Mouse (Mus musculus) forebrain, embryonic 12.5 days (tissue): ENCODE measurements around the gene Rab14. TPM values are rescaled to one million over a fixed set of nuclear protein-coding genes. Genes with fewer than 3 reads are reported as not detected.

ENCODE experiments used
- ATAC-seq: fragments of 200-750 bp; cut with Nextera tagmentation; 2 replicates; pipeline ENCODE4 v1.8.0; 2017; ENCODE audit warnings: moderate TSS enrichment; ENCODE audit not compliant: low FRiP score
- H3K27ac ChIP-seq: fragments of 300-500 bp; sonication (generic); 2 replicates; pipeline ENCODE4 v1.5.1; 2016; ENCODE audit warnings: mild to moderate bottlenecking
- H3K27me3 ChIP-seq: fragments of 300-500 bp; sonication (generic); 2 replicates; pipeline ENCODE4 v1.6.1; 2016; ENCODE audit warnings: mild to moderate bottlenecking
- H3K36me3 ChIP-seq: fragments of 300-500 bp; sonication (generic); replicated peaks from 2 replicates; pipeline ENCODE4 v1.6.1; 2016; ENCODE audit warnings: mild to moderate bottlenecking
- H3K4me1 ChIP-seq: fragments of 300-500 bp; sonication (generic); 2 replicates; pipeline ENCODE4 v1.6.1; 2016
- H3K4me2 ChIP-seq: fragments of 300-500 bp; sonication (generic); 2 replicates; pipeline ENCODE4 v1.6.1; 2016; ENCODE audit warnings: mild to moderate bottlenecking, moderate library complexity
- H3K4me3 ChIP-seq: fragments of 300-500 bp; sonication (generic); replicated peaks from 2 replicates; pipeline ENCODE4 v1.5.1; 2016; ENCODE audit warnings: mild to moderate bottlenecking
- H3K9ac ChIP-seq: fragments of 300-500 bp; sonication (generic); 2 replicates; pipeline ENCODE4 v1.6.1; 2016; ENCODE audit warnings: mild to moderate bottlenecking
- H3K9me3 ChIP-seq: fragments of 300-500 bp; sonication (generic); 2 replicates; pipeline ENCODE4 v1.6.1; 2016
- WGBS: fragments of 180-500 bp; shearing (Covaris S2); methylation state at CpG from one replicate; pipeline ENCODE4 v1.1.7; 2016; 5-methylcytosine and 5-hydroxymethylcytosine counted together
- polyA plus RNA-seq: library from polyadenylated mRNA; unstranded; fragments of >200 nt; fragmentation: Nextera tagmentation; extraction: Ambion mirVana; gene quantifications from 2 replicates; pipeline ENCODE4 v1.2.1, GENCODE M21; 2016

The Rab14 gene
- polyA plus RNA-seq, 1 experiment from 2014 or later: 355 TPM

GRCm38 (mm10) chr2:35216701-35217100 lies 15.8 kb upstream of the Rab14 start:
- H3K27me3 ChIP-seq: no peaks in the 10 kb centered on the region
- no peaks in the 10 kb centered on the region for H3K9me3 ChIP-seq
- no peak overlapping the region for H3K27ac ChIP-seq
- no peaks in the 10 kb centered on the region for H3K36me3 ChIP-seq
- no peak overlapping the region for H3K4me2 ChIP-seq
- no peak for ATAC-seq
- no peak overlapping the region for H3K4me3 ChIP-seq
- no peak overlapping the region for H3K9ac ChIP-seq
- H3K4me1 ChIP-seq: peaks cover 14% of the 10 kb centered on the region
- WGBS: 85% methylated on average over 2 of the region's 2 CpGs

GRCm38 (mm10) chr2:35215363-35215762 lies 14.4 kb upstream of the Rab14 start:
- Histone ChIP-seq H3K4me3 (no peak overlapping the region), H3K4me1 (peaks cover 14% of the 10 kb centered on the region), H3K27ac (peak overlapping the region; percentile 66), H3K4me2 (peak overlapping the region; percentile 43), H3K9ac (0 out of 2 replicates have a peak overlapping the region, but pooled peaks have one; percentile 12), H3K9me3 (no peaks in the 10 kb centered on the region), H3K36me3 (no peaks in the 10 kb centered on the region), H3K27me3 (no peaks in the 10 kb centered on the region)
- WGBS: 9% methylated on average over 14 of the region's 14 CpGs
- peak; percentile 44 for ATAC-seq

- H3K27ac ChIP-seq: peak overlapping the region; percentile 66
- H3K27me3 ChIP-seq: no peaks in the 10 kb centered on the region
- H3K36me3 ChIP-seq: no peaks in the 10 kb centered on the region
- 0 out of 2 replicates have a peak overlapping the region, but pooled peaks have one; percentile 12 for H3K9ac ChIP-seq
- peak overlapping the region; percentile 43 for H3K4me2 ChIP-seq
- WGBS: 2% methylated on average over 12 of the region's 12 CpGs
- peaks cover 14% of the 10 kb centered on the region for H3K4me1 ChIP-seq
- no peaks in the 10 kb centered on the region for H3K9me3 ChIP-seq
- 0 out of 2 replicates have a peak overlapping the region, but pooled peaks have one; percentile 8 for H3K4me3 ChIP-seq
- ATAC-seq: peak; percentile 93
Measured at GRCm38 (mm10) chr2:35214881-35215358, 14.0 kb upstream of the Rab14 start.

DNA sequence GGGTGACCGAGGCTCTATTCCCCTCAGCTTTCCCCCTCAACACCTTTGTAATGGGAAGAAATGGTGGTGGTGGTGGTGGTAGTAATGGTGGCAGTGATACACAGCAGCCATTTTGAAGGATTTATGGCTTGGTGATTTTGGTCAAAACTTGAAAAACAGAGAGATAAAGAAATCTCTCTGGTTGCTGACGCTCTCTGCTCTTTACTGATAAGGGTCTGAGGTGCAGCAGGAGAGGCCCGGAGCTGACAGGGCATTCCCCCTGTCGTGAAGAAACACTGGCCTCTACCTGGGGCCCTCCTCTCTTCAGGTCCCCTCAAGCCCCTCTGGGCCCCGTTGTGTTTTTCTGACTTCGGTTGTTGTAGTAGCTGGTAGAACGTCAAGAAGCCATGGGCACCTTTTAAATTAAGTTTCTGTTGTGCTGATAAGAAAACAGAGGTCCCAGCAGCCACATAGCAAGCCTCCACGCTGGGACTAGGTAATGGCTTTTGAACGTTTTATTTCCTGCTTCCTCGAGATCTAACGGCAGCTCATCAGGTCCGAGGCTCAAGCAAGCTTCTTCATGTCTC lies 12.5 kb upstream of the Rab14 start:
- Histone ChIP-seq H3K4me3 (no peak overlapping the region), H3K4me2 (no peak overlapping the region), H3K4me1 (peaks cover 14% of the 10 kb centered on the region), H3K27ac (no peak overlapping the region), H3K9me3 (no peaks in the 10 kb centered on the region), H3K9ac (no peak overlapping the region), H3K36me3 (no peaks in the 10 kb centered on the region), H3K27me3 (no peaks in the 10 kb centered on the region)
- 88% methylated on average over 12 of the region's 12 CpGs for WGBS
- no peak for ATAC-seq

GRCm38 (mm10) chr2:35211681-35212080 lies 10.8 kb upstream of the Rab14 start:
- Histone ChIP-seq H3K4me1 (peaks cover 14% of the 10 kb centered on the region), H3K9ac (no peak overlapping the region), H3K27ac (no peak overlapping the region), H3K4me3 (no peak overlapping the region), H3K36me3 (no peaks in the 10 kb centered on the region), H3K9me3 (no peaks in the 10 kb centered on the region), H3K4me2 (no peak overlapping the region), H3K27me3 (no peaks in the 10 kb centered on the region)
- ATAC-seq: no peak
- 85% methylated on average over 3 of the region's 3 CpGs for WGBS

GRCm38 (mm10) chr2:35208931-35209665 lies 8.2 kb upstream of the Rab14 start:
- Histone ChIP-seq H3K4me3 (no peak overlapping the region), H3K4me1 (no peaks in the 10 kb centered on the region), H3K9me3 (no peaks in the 10 kb centered on the region), H3K36me3 (no peaks in the 10 kb centered on the region), H3K9ac (no peak overlapping the region), H3K27ac (no peak overlapping the region), H3K27me3 (0 out of 2 replicates have a peak, but pooled peaks cover 4% of the 10 kb centered on the region), H3K4me2 (no peak overlapping the region)
- WGBS: 73% methylated on average over 8 of the region's 8 CpGs
- ATAC-seq: no peak

DNA sequence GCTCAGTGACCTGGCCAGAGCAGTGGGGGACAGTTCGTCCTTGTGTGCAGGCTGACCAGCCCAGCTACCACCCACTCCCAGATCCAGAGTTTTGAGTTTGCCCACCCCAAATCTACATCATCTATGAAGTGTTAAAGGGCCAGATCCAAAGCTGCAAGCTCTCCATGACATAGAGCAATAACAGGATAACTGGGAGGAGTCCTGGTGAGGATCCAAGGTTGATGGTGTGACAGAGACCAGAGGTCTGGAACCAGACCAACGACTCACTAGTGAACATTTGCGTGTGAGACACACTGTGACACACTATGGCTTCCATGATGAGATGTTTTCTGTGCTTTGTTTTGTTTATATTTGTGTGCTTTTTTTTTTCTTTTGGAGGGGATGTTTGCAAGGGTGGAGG lies 7.1 kb upstream of the Rab14 start:
- 89% methylated on average over 3 of the region's 3 CpGs for WGBS
- ATAC-seq: no peak
- no peak overlapping the region for H3K4me2 ChIP-seq

GRCm38 (mm10) chr2:35206761-35207160 lies 5.8 kb upstream of the Rab14 start:
- H3K9ac ChIP-seq: no peak overlapping the region
- H3K4me2 ChIP-seq: no peak overlapping the region
- H3K27ac ChIP-seq: no peak overlapping the region
- H3K9me3 ChIP-seq: no peaks in the 10 kb centered on the region
- no peaks in the 10 kb centered on the region for H3K4me1 ChIP-seq
- H3K27me3 ChIP-seq: 0 out of 2 replicates have a peak, but pooled peaks cover 8% of the 10 kb centered on the region
- H3K36me3 ChIP-seq: no peaks in the 10 kb centered on the region
- ATAC-seq: no peak
- H3K4me3 ChIP-seq: no peak overlapping the region
- 93% methylated on average over 3 of the region's 3 CpGs for WGBS

More for the DNA sequence above, 7.1 kb upstream of the Rab14 start:
- no peak overlapping the region for H3K9ac ChIP-seq
- H3K9me3 ChIP-seq: no peaks in the 10 kb centered on the region
- H3K4me3 ChIP-seq: no peak overlapping the region
- no peak overlapping the region for H3K27ac ChIP-seq
- H3K4me1 ChIP-seq: no peaks in the 10 kb centered on the region
- no peaks in the 10 kb centered on the region for H3K36me3 ChIP-seq
- H3K27me3 ChIP-seq: 0 out of 2 replicates have a peak, but pooled peaks cover 7% of the 10 kb centered on the region

DNA sequence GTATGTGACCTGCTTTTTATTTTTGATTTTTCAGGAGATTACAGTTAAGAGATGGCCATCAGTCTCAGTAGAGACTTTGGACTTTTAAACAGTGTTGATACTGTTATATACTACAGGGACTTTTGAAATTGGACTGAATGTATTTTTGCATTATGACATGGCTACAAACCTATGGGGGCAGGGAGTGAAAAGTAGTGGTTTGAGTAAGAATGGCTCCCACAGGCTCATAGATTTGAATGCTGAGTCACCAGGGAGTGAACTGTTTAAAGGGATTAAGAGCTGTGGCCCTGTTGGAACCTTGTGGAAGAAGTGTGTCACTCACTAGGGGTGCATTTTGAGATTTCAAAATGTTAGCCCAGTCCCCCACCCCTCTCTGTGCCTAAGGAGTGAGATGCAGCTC lies 2.8 kb upstream of the Rab14 start:
- H3K9me3 ChIP-seq: no peaks in the 10 kb centered on the region
- H3K4me2 ChIP-seq: no peak overlapping the region
- H3K9ac ChIP-seq: no peak overlapping the region

DNA sequence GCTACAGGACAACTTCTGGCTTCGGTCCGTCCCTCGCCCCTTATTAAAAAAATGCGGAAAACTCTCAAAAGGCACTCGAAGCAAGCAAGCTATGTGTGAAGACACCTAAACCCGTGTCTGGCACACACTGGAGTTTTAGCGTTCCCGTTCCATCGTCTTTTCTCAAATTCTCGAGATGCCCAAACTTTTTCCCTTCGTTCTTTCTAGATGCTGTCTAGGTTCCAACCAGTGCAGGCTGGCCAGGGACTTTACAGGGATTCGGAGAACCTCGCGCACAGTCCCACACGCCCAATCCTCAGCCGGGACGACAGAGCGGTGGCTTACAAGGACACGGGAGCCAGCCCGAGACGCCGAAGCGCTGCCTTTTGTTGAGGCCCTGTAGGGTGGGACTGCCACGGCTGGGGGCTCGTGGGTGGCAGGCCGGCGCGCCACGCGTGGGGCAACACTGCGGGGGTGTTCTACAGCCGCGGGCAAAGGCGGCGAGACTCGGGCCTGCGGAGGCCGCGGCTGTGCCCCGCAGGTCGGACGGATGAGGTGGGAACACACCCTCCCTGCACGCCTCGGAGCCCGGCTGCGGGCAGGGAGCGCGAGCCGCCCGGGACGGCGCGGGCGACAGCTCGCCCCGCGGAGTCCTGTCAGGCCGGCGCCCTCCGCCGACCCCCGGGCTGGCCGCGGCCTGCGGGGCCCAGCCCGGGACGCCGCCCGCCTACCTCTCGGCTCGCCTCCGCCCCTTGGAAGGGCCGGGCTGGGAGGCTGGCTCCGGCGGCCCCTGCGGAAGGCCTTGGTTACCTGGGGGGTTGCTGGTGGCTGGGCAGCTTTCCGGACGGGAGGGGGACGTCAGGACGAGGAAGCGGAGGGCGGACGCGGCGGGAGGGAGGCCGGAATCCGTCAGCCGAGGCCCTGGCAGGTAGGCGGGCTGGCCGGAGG lies 686 bp downstream of the Rab14 start:
- Histone ChIP-seq H3K27me3 (0 out of 2 replicates have a peak, but pooled peaks cover 4% of the 10 kb centered on the region), H3K27ac (peak overlapping the region; percentile 98), H3K4me1 (peaks cover 17% of the 10 kb centered on the region), H3K9me3 (no peaks in the 10 kb centered on the region), H3K9ac (peak overlapping the region; percentile 99), H3K36me3 (no peaks in the 10 kb centered on the region), H3K4me3 (peak overlapping the region; percentile 100), H3K4me2 (peak overlapping the region; percentile 82)
- under 1% methylated on average over 74 of the region's 90 CpGs for WGBS
- peak; percentile 78 for ATAC-seq

More for the DNA sequence above, 2.8 kb upstream of the Rab14 start:
- no peak overlapping the region for H3K27ac ChIP-seq
- H3K4me3 ChIP-seq: no peak overlapping the region
- H3K4me1 ChIP-seq: peaks cover 12% of the 10 kb centered on the region
- no peak for ATAC-seq
- H3K36me3 ChIP-seq: no peaks in the 10 kb centered on the region
- 0 out of 2 replicates have a peak, but pooled peaks cover 8% of the 10 kb centered on the region for H3K27me3 ChIP-seq

DNA sequence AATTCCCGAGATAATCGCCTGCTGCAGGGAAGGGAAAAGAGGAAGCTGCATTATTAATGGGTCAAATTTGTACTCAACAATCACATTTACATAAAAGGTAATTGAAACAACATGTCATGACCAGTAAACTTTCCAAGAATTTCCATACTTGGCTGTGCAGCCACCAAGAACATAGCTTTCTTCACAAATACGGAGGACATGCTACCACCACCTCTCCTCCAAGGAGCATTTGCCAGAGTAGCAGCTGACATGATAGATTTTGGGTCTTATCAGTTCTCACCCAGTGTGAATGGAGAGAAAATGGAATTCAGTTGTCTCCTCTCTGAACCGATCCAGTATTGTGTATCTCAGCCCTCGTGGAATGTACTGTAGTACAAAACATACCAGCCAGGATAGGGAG lies 1.4 kb downstream of the Rab14 start:
- Histone ChIP-seq H3K4me3 (peak overlapping the region; percentile 100), H3K9me3 (no peaks in the 10 kb centered on the region), H3K27ac (no peak overlapping the region), H3K36me3 (no peaks in the 10 kb centered on the region), H3K4me2 (peak overlapping the region; percentile 82), H3K4me1 (peaks cover 17% of the 10 kb centered on the region), H3K9ac (peak overlapping the region; percentile 99), H3K27me3 (0 out of 2 replicates have a peak, but pooled peaks cover 4% of the 10 kb centered on the region)
- 28% methylated on average over 5 of the region's 5 CpGs for WGBS
- ATAC-seq: no peak
